Mouse (Mus musculus) heart, embryonic 10.5 days (tissue): ENCODE results near the gene Rad51. TPM values are rescaled to one million over a fixed set of nuclear protein-coding genes. Genes with fewer than 3 reads are reported as not detected.

Experiments used
- DNase-seq: peaks from one replicate; pipeline ENCODE4 v3.0.0-alpha.2; 2017; ENCODE audit warnings: low spot score
- H3K27ac ChIP-seq: fragments of 300-500 bp; sonication (generic); 2 replicates; pipeline ENCODE4 v1.5.1; 2016; ENCODE audit warnings: mild to moderate bottlenecking
- H3K27me3 ChIP-seq: fragments of 300-500 bp; sonication (generic); 2 replicates; pipeline ENCODE4 v1.6.1; 2016; ENCODE audit warnings: mild to moderate bottlenecking; ENCODE audit not compliant: poor library complexity, insufficient read depth, severe bottlenecking
- H3K36me3 ChIP-seq: fragments of 300-500 bp; sonication (generic); 2 replicates; pipeline ENCODE4 v1.6.1; 2016; ENCODE audit warnings: mild to moderate bottlenecking, moderate library complexity
- H3K4me1 ChIP-seq: fragments of 300-500 bp; sonication (generic); 2 replicates; pipeline ENCODE4 v1.6.1; 2016; ENCODE audit warnings: mild to moderate bottlenecking
- H3K4me3 ChIP-seq: fragments of 300-500 bp; sonication (generic); 2 replicates; pipeline ENCODE4 v1.5.1; 2016; ENCODE audit warnings: mild to moderate bottlenecking, moderate library complexity
- H3K9me3 ChIP-seq: fragments of 300-500 bp; sonication (generic); 2 replicates; pipeline ENCODE4 v1.6.1; 2016; ENCODE audit warnings: mild to moderate bottlenecking, moderate library complexity
- WGBS: fragments of 180-500 bp; shearing (Covaris S2); methylation state at CpG from one replicate; pipeline ENCODE4 v1.1.7; 2016; 5-methylcytosine and 5-hydroxymethylcytosine counted together
- polyA plus RNA-seq: library from polyadenylated mRNA; unstranded; fragments of >200 nt; fragmentation: Nextera tagmentation; extraction: Ambion mirVana; gene quantifications from 2 replicates; pipeline ENCODE4 v1.2.1, GENCODE M21; 2016

The Rad51 gene
- 45.1 and 54.8 TPM in 2 replicates for polyA plus RNA-seq

GRCm38 (mm10) chr2:119112438-119113112 is at the start of gene Rad51:
Rad51 (plus strand) TSS chr2:119112793.
- H3K9me3 ChIP-seq, result no peaks in the 10 kb centered on the region
- H3K27me3 ChIP-seq, result no peaks in the 10 kb centered on the region
- peaks cover 16% of the 10 kb centered on the region for H3K4me1 ChIP-seq
- under 1% methylated on average over 51 of the region's 51 CpGs for WGBS
- H3K36me3 ChIP-seq, result peaks cover 18% of the 10 kb centered on the region
- H3K27ac ChIP-seq, result peak within 1 kb of the TSS; percentile 92
- peak; percentile 95 for DNase-seq
- H3K4me3 ChIP-seq, result peak within 1 kb of the TSS; percentile 88

GRCm38 (mm10) chr2:119072397-119072796 is 40.2 kb upstream of the Rad51 start:
- no peaks in the 10 kb centered on the region for H3K9me3 ChIP-seq

GRCm38 (mm10) chr2:119086156-119086555 is 26.4 kb upstream of the Rad51 start:
- no peak for DNase-seq
- no peaks in the 10 kb centered on the region for H3K27me3 ChIP-seq
- no peak overlapping the region for H3K27ac ChIP-seq
- H3K9me3 ChIP-seq, result no peaks in the 10 kb centered on the region
- 90% methylated on average over 2 of the region's 2 CpGs for WGBS
- H3K4me1 ChIP-seq, result no peaks in the 10 kb centered on the region
- no peak overlapping the region for H3K4me3 ChIP-seq
- H3K36me3 ChIP-seq, result peaks cover 57% of the 10 kb centered on the region

More at GRCm38 (mm10) chr2:119072397-119072796, 40.2 kb upstream of the Rad51 start:
- H3K4me3 ChIP-seq, result no peak overlapping the region
- DNase-seq, result no peak
- 93% methylated on average over 4 of the region's 4 CpGs for WGBS
- H3K4me1 ChIP-seq, result no peaks in the 10 kb centered on the region
- no peak overlapping the region for H3K27ac ChIP-seq
- H3K27me3 ChIP-seq, result no peaks in the 10 kb centered on the region
- peaks cover 47% of the 10 kb centered on the region for H3K36me3 ChIP-seq

GRCm38 (mm10) chr2:119101552-119101951 is 11.0 kb upstream of the Rad51 start:
- DNase-seq, result no peak
- Histone ChIP-seq H3K27ac (no peak overlapping the region), H3K36me3 (peaks cover 62% of the 10 kb centered on the region), H3K4me1 (no peaks in the 10 kb centered on the region), H3K4me3 (no peak overlapping the region), H3K27me3 (no peaks in the 10 kb centered on the region), H3K9me3 (no peaks in the 10 kb centered on the region)

GRCm38 (mm10) chr2:119106583-119106982 is 6.0 kb upstream of the Rad51 start:
- no peak overlapping the region for H3K4me3 ChIP-seq
- no peaks in the 10 kb centered on the region for H3K27me3 ChIP-seq
- H3K27ac ChIP-seq, result no peak overlapping the region
- DNase-seq, result no peak
- H3K9me3 ChIP-seq, result no peaks in the 10 kb centered on the region
- 81% methylated on average over 5 of the region's 5 CpGs for WGBS
- peaks cover 46% of the 10 kb centered on the region for H3K36me3 ChIP-seq
- H3K4me1 ChIP-seq, result no peaks in the 10 kb centered on the region

GRCm38 (mm10) chr2:119108554-119108953 is 4.0 kb upstream of the Rad51 start:
- peak; percentile 87 for DNase-seq
- Histone ChIP-seq H3K9me3 (no peaks in the 10 kb centered on the region), H3K4me1 (peaks cover 7% of the 10 kb centered on the region), H3K4me3 (no peak overlapping the region), H3K27me3 (no peaks in the 10 kb centered on the region), H3K27ac (no peak overlapping the region), H3K36me3 (peaks cover 26% of the 10 kb centered on the region; the same call in 1 of the 2 replicates)
- 48% methylated on average over 4 of the region's 4 CpGs for WGBS

GRCm38 (mm10) chr2:119111060-119111459 is 1.5 kb upstream of the Rad51 start:
- no peak overlapping the region for H3K27ac ChIP-seq
- no peaks in the 10 kb centered on the region for H3K9me3 ChIP-seq
- WGBS, result 89% methylated on average over 3 of the region's 3 CpGs
- H3K4me3 ChIP-seq, result no peak overlapping the region
- peaks cover 16% of the 10 kb centered on the region for H3K4me1 ChIP-seq
- no peaks in the 10 kb centered on the region for H3K27me3 ChIP-seq
- peaks cover 13% of the 10 kb centered on the region; the same call in 1 of the 2 replicates for H3K36me3 ChIP-seq
- DNase-seq, result no peak

- 15% methylated on average over 20 of the region's 20 CpGs for WGBS
- DNase-seq, result no peak
Measured at GRCm38 (mm10) chr2:119113121-119113925, 730 bp downstream of the Rad51 start.

GRCm38 (mm10) chr2:119136346-119136898 is 23.8 kb downstream of the Rad51 start:
- Histone ChIP-seq H3K4me1 (no peaks in the 10 kb centered on the region), H3K27ac (no peak overlapping the region), H3K9me3 (no peaks in the 10 kb centered on the region), H3K36me3 (peaks cover 96% of the 10 kb centered on the region), H3K4me3 (no peak overlapping the region), H3K27me3 (no peaks in the 10 kb centered on the region)
- DNase-seq, result no peak
- 32% methylated on average over 5 of the region's 5 CpGs for WGBS

More at GRCm38 (mm10) chr2:119113121-119113925, 730 bp downstream of the Rad51 start:
- H3K4me1 ChIP-seq, result peaks cover 16% of the 10 kb centered on the region
- peak overlapping the region; percentile 92 for H3K27ac ChIP-seq
- H3K9me3 ChIP-seq, result no peaks in the 10 kb centered on the region
- H3K4me3 ChIP-seq, result peak overlapping the region; percentile 88
- no peaks in the 10 kb centered on the region for H3K27me3 ChIP-seq
- H3K36me3 ChIP-seq, result peaks cover 20% of the 10 kb centered on the region

- Histone ChIP-seq H3K27me3 (no peaks in the 10 kb centered on the region), H3K36me3 (peaks cover 94% of the 10 kb centered on the region), H3K9me3 (no peaks in the 10 kb centered on the region), H3K27ac (no peak overlapping the region), H3K4me3 (no peak overlapping the region), H3K4me1 (no peaks in the 10 kb centered on the region)
- no peak for DNase-seq
- WGBS, result 85% methylated on average over 2 of the region's 2 CpGs
Measured at GRCm38 (mm10) chr2:119145199-119145598, 32.6 kb downstream of the Rad51 start.

- Histone ChIP-seq H3K4me1 (no peaks in the 10 kb centered on the region), H3K9me3 (no peaks in the 10 kb centered on the region), H3K36me3 (peaks cover 94% of the 10 kb centered on the region), H3K27ac (no peak overlapping the region), H3K27me3 (no peaks in the 10 kb centered on the region), H3K4me3 (no peak overlapping the region)
- 88% methylated on average over 6 of the region's 6 CpGs for WGBS
- DNase-seq, result no peak
Measured at GRCm38 (mm10) chr2:119146435-119146834, 33.8 kb downstream of the Rad51 start.

- peaks cover 92% of the 10 kb centered on the region for H3K36me3 ChIP-seq
- H3K4me1 ChIP-seq, result peaks cover 5% of the 10 kb centered on the region
- H3K9me3 ChIP-seq, result no peaks in the 10 kb centered on the region
- no peak for DNase-seq
- 76% methylated on average over 22 of the region's 22 CpGs for WGBS
- H3K4me3 ChIP-seq, result no peak overlapping the region
- no peaks in the 10 kb centered on the region for H3K27me3 ChIP-seq
- no peak overlapping the region for H3K27ac ChIP-seq
Measured at GRCm38 (mm10) chr2:119147160-119147678, 34.6 kb downstream of the Rad51 start.

GRCm38 (mm10) chr2:119147775-119148174 is 35.2 kb downstream of the Rad51 start:
- Histone ChIP-seq H3K9me3 (no peaks in the 10 kb centered on the region), H3K27ac (no peak overlapping the region), H3K4me3 (no peak overlapping the region), H3K27me3 (no peaks in the 10 kb centered on the region), H3K36me3 (peaks cover 91% of the 10 kb centered on the region), H3K4me1 (peaks cover 9% of the 10 kb centered on the region)
- DNase-seq, result no peak
- 90% methylated on average over 8 of the region's 8 CpGs for WGBS
